Mouse (Mus musculus): ENCODE data around the gene Sfxn5. TPM values are rescaled to one million over a fixed set of nuclear protein-coding genes. Genes with fewer than 3 reads are reported as not detected.

Sfxn5 gene
- polyA plus RNA-seq (2015; fragmentation: Nextera tagmentation; extraction: Ambion mirVana): 1.9 and 2.1 TPM in 2 replicates

GRCm38 (mm10) chr6:85333000-85333669, at the start of gene Sfxn5:
Gene Sfxn5, minus strand, starts transcription at chr6:85333422.
- Histone ChIP-seq H3K4me3 (replicated peaks) (peak within 1 kb of the TSS; percentile 70), H3K9ac (peak within 1 kb of the TSS; percentile 73), H3K27me3 (peaks cover 31% of the 10 kb centered on the region), H3K4me2 (peak within 1 kb of the TSS; percentile 96), H3K4me1 (replicated peaks) (peaks cover 16% of the 10 kb centered on the region), H3K27ac (peak within 1 kb of the TSS; percentile 78), H3K9me3 (replicated peaks) (no peaks in the 10 kb centered on the region), H3K36me3 (no peaks in the 10 kb centered on the region)
- DNase-seq: peak; percentile 83
- peak; percentile 94 for ATAC-seq (ENCODE audit: low read depth)
- under 1% methylated on average over 49 of the region's 49 CpGs for WGBS (ENCODE audit: insufficient replicate concordance)

GRCm38 (mm10) chr6:85382791-85383190, 49.6 kb upstream of the Sfxn5 start:
- DNase-seq (no peak), ATAC-seq (ENCODE audit: low read depth) (no peak)
- WGBS (ENCODE audit: insufficient replicate concordance): 66% methylated on average over 2 of the region's 2 CpGs
- no peak overlapping the region for H3K4me2 ChIP-seq
- H3K36me3 ChIP-seq: no peaks in the 10 kb centered on the region
- H3K27ac ChIP-seq: no peak overlapping the region
- H3K4me3 ChIP-seq (replicated peaks): no peak overlapping the region
- 0 out of 2 replicates have a peak, but pooled peaks cover 3% of the 10 kb centered on the region for H3K27me3 ChIP-seq
- peaks cover 39% of the 10 kb centered on the region for H3K4me1 ChIP-seq (replicated peaks)
- no peaks in the 10 kb centered on the region for H3K9me3 ChIP-seq (replicated peaks)
- no peak overlapping the region for H3K9ac ChIP-seq

GRCm38 (mm10) chr6:85381648-85382020, 48.4 kb upstream of the Sfxn5 start:
- 55% methylated on average over 10 of the region's 10 CpGs for WGBS (ENCODE audit: insufficient replicate concordance)
- ATAC-seq (ENCODE audit: low read depth) (no peak), DNase-seq (no peak)
- Histone ChIP-seq H3K4me3 (replicated peaks) (peak overlapping the region; percentile 44), H3K4me1 (replicated peaks) (peaks cover 48% of the 10 kb centered on the region), H3K4me2 (peak overlapping the region; percentile 67), H3K9ac (no peak overlapping the region), H3K36me3 (no peaks in the 10 kb centered on the region), H3K27ac (no peak overlapping the region), H3K9me3 (replicated peaks) (no peaks in the 10 kb centered on the region), H3K27me3 (0 out of 2 replicates have a peak, but pooled peaks cover 3% of the 10 kb centered on the region)

- Histone ChIP-seq H3K4me2 (peak overlapping the region; percentile 67), H3K27me3 (no peaks in the 10 kb centered on the region), H3K4me1 (replicated peaks) (peaks cover 49% of the 10 kb centered on the region), H3K9ac (peak overlapping the region; percentile 44; the same call in 1 of the 2 replicates), H3K9me3 (replicated peaks) (no peaks in the 10 kb centered on the region), H3K4me3 (replicated peaks) (peak overlapping the region; percentile 44), H3K27ac (0 out of 2 replicates have a peak overlapping the region, but pooled peaks have one; percentile 2), H3K36me3 (no peaks in the 10 kb centered on the region)
- ATAC-seq (ENCODE audit: low read depth): 0 out of 2 replicates have a peak, but pooled peaks have one; percentile 19
- WGBS (ENCODE audit: insufficient replicate concordance): 11% methylated on average over 17 of the region's 17 CpGs
- no peak for DNase-seq
Observed at GRCm38 (mm10) chr6:85380901-85381647, 47.9 kb upstream of the Sfxn5 start.

GRCm38 (mm10) chr6:85380201-85380900, 47.1 kb upstream of the Sfxn5 start:
- peak; percentile 65 for DNase-seq
- 25% methylated on average over 10 of the region's 10 CpGs for WGBS (ENCODE audit: insufficient replicate concordance)
- Histone ChIP-seq H3K9me3 (replicated peaks) (no peaks in the 10 kb centered on the region), H3K4me1 (replicated peaks) (peaks cover 50% of the 10 kb centered on the region), H3K27me3 (0 out of 2 replicates have a peak, but pooled peaks cover 3% of the 10 kb centered on the region), H3K4me3 (replicated peaks) (peak overlapping the region; percentile 44), H3K4me2 (peak overlapping the region; percentile 67), H3K36me3 (no peaks in the 10 kb centered on the region), H3K27ac (no peak overlapping the region), H3K9ac (0 out of 2 replicates have a peak overlapping the region, but pooled peaks have one; percentile 44)
- ATAC-seq (ENCODE audit: low read depth): peak; percentile 49

- Histone ChIP-seq H3K27me3 (peaks cover 9% of the 10 kb centered on the region), H3K4me3 (replicated peaks) (no peak overlapping the region), H3K9ac (no peak overlapping the region), H3K4me2 (no peak overlapping the region), H3K4me1 (replicated peaks) (peaks cover 65% of the 10 kb centered on the region), H3K9me3 (replicated peaks) (no peaks in the 10 kb centered on the region), H3K27ac (no peak overlapping the region), H3K36me3 (no peaks in the 10 kb centered on the region)
- DNase-seq (no peak), ATAC-seq (ENCODE audit: low read depth) (no peak)
- 34% methylated on average over 8 of the region's 8 CpGs for WGBS (ENCODE audit: insufficient replicate concordance)
Observed at GRCm38 (mm10) chr6:85378629-85379028, 45.4 kb upstream of the Sfxn5 start.

- DNase-seq: no peak
- no peak overlapping the region for H3K4me3 ChIP-seq (replicated peaks)
- H3K4me2 ChIP-seq: no peak overlapping the region
- H3K9ac ChIP-seq: no peak overlapping the region
- H3K4me1 ChIP-seq (replicated peaks): peaks cover 70% of the 10 kb centered on the region
- no peaks in the 10 kb centered on the region for H3K9me3 ChIP-seq (replicated peaks)
- no peak overlapping the region for H3K27ac ChIP-seq
- no peak for ATAC-seq (ENCODE audit: low read depth)
- peaks cover 17% of the 10 kb centered on the region for H3K27me3 ChIP-seq
- no peaks in the 10 kb centered on the region for H3K36me3 ChIP-seq
- 40% methylated on average over 5 of the region's 5 CpGs for WGBS (ENCODE audit: insufficient replicate concordance)
Observed at GRCm38 (mm10) chr6:85377876-85378275, 44.7 kb upstream of the Sfxn5 start.

- ATAC-seq (ENCODE audit: low read depth) (peak; percentile 26), DNase-seq (no peak)
- Histone ChIP-seq H3K9me3 (replicated peaks) (no peaks in the 10 kb centered on the region), H3K27me3 (peaks cover 21% of the 10 kb centered on the region), H3K4me3 (replicated peaks) (no peak overlapping the region), H3K27ac (no peak overlapping the region), H3K4me2 (peak overlapping the region; percentile 24), H3K4me1 (replicated peaks) (peaks cover 70% of the 10 kb centered on the region), H3K36me3 (no peaks in the 10 kb centered on the region), H3K9ac (no peak overlapping the region)
- 40% methylated on average over 4 of the region's 4 CpGs for WGBS (ENCODE audit: insufficient replicate concordance)
Observed at GRCm38 (mm10) chr6:85377066-85377734, 44.0 kb upstream of the Sfxn5 start.

- H3K4me3 ChIP-seq (replicated peaks): peak overlapping the region; percentile 71
- H3K27ac ChIP-seq: no peak overlapping the region
- peak overlapping the region; percentile 5; the same call in 1 of the 2 replicates for H3K9ac ChIP-seq
- H3K4me1 ChIP-seq (replicated peaks): peaks cover 49% of the 10 kb centered on the region
- no peaks in the 10 kb centered on the region for H3K36me3 ChIP-seq
- H3K9me3 ChIP-seq (replicated peaks): no peaks in the 10 kb centered on the region
- peak; percentile 94 for ATAC-seq (ENCODE audit: low read depth)
- peaks cover 35% of the 10 kb centered on the region for H3K27me3 ChIP-seq
- DNase-seq: peak; percentile 94
- H3K4me2 ChIP-seq: peak overlapping the region; percentile 99
- under 1% methylated on average over 19 of the region's 19 CpGs for WGBS (ENCODE audit: insufficient replicate concordance)
Observed at GRCm38 (mm10) chr6:85374734-85375114, 41.5 kb upstream of the Sfxn5 start.

GRCm38 (mm10) chr6:85373951-85374733, 40.9 kb upstream of the Sfxn5 start, which contains the start of gene Rab11fip5:
Gene Rab11fip5, minus strand, starts transcription at chr6:85374634.
- no peaks in the 10 kb centered on the region for H3K9me3 ChIP-seq (replicated peaks)
- H3K4me1 ChIP-seq (replicated peaks): peaks cover 55% of the 10 kb centered on the region
- H3K4me2 ChIP-seq: peak within 1 kb of the TSS; percentile 99
- DNase-seq (no peak), ATAC-seq (ENCODE audit: low read depth) (0 out of 2 replicates have a peak, but pooled peaks have one; percentile 0)
- peak within 1 kb of the TSS; percentile 71 for H3K4me3 ChIP-seq (replicated peaks)
- H3K9ac ChIP-seq: peak within 1 kb of the TSS; percentile 76
- no peaks in the 10 kb centered on the region for H3K36me3 ChIP-seq
- H3K27ac ChIP-seq: no peak within 1 kb of the TSS
- H3K27me3 ChIP-seq: peaks cover 35% of the 10 kb centered on the region
- 5% methylated on average over 79 of the region's 80 CpGs for WGBS (ENCODE audit: insufficient replicate concordance)
